Mouse (Mus musculus) cerebellum, adult 11 months (tissue): ENCODE results near the gene Ddx24.
"Not testable (repeated sequence)": the region's sequence is repeated elsewhere in the genome, so short reads cannot be mapped to it uniquely, and the experiment has no call there.

ENCODE experiments used
- DNase-seq: peaks from one replicate; pipeline ENCODE4 v3.0.0; 2022

Gene Ddx24

DNA sequence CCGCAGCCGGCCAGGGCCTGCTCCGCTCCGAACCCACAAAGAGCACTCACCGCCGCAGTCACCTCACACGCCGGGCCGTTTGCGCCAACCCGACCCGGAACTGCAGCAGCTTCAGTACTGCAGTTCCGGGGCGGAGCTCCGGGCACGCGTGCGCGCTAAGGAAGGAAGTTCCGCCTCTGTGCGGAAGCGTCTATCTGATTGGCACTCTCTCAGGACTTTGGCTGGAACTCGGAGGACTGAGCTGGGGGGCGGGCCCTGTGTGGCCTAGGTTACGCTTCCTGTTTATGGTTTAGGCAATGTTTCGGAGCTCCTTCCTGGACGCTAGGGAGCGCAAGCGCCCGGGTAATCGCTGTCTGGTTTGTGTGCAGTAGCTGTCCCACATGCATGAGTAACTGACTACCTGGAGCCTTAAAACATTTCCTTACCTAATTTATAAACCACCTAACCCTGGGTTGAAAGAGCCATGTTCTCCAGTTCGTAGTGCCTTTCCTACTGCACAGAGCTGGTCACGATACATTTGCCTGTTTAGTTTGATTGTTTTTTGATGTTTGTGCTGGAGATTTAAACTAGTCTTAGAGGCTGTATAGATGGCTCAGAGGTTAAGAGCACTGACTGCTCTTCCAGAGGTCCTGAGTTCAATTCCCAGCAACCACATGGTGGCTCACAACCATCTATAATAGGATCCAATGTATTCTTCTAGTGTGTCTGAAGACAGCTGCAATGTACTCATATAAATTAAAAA is at the start of gene Ddx24:
TSS of gene Ddx24 (minus strand) at position 102 of the 742 bp plus-strand sequence.
- peak; percentile 98 for DNase-seq

DNA sequence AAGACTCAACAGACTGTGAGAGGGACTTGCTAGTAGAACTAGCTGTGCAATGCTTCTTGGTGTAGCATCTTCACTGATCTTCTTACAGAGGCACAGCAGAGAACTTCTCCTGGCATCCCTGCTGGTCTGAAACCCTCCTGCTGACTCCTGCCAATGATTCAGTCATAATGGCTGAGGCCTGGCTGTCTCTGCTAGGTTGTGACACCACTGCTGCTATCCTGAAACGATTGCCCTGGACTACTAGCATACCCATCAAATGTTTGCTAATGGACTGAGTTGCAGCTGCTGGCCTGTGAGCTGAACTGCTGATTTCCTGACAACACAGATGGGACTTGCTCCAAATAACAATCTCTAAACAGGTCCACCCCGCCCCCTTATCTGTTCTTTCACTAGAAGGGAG is 48.9 kb upstream of the Ddx24 start:
- no peak for DNase-seq

DNA sequence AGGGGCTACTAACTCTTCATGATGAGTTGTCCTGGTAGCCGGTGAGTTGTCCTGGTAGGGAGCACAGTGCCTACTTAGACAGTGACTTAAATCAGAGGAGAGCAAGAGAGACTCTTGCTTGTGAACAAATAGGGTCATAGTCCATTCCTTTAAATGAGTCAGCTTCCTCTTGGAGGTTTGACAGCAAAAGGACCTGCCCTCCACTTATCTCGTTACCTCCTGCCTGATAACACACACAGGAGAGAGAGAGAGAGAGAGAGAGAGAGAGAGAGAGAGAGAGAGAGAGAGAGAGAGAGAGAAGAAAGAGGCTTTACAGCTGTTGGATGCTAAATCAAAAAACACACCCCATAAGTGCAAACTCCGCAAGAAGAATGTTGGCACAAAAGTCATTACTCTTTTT is 31.5 kb upstream of the Ddx24 start, which contains the start of gene Ifi27l2b:
TSS of gene Ifi27l2b (minus strand) at position 84 of the 400 bp plus-strand sequence.
- no peak for DNase-seq

DNA sequence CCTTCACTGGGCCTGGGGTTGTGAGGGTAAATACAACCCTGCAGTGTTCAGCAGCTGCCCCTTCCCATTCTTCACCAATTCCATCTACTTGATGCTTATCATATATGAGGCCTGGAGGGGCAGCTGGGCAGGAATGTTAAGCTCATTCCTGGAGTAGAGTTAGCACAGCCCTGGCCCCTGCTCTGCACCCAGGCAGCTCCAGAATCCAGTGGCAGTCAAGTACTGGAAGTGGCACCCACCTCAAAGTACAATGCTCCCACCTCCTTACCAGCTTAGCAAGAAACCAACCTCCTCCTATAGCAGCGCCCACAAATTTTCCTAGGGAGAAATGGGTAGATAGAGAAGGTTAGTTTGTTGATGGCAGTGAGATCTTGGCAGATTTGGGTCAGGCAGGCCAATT is 31.1 kb upstream of the Ddx24 start:
- not testable (repeated sequence) for DNase-seq

DNA sequence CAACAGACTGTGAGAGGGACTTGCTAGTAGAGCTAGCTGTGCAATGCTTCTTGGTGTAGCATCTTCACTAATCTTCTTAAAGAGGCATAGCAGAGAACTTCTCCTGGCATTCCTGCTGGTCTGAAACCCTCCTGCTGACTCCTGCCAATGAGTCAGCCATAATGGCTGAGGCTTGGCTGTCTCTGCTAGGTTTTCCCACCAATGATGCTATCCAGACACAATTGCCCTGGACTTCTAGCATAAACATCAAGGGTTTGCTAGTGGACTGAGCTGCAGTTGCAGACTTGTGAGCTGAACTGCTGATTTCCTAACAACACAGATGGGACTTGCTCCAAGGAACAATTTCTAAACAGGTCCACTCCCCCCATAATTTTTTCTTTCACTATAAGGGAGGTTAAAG is 27.7 kb upstream of the Ddx24 start:
- no peak for DNase-seq

DNA sequence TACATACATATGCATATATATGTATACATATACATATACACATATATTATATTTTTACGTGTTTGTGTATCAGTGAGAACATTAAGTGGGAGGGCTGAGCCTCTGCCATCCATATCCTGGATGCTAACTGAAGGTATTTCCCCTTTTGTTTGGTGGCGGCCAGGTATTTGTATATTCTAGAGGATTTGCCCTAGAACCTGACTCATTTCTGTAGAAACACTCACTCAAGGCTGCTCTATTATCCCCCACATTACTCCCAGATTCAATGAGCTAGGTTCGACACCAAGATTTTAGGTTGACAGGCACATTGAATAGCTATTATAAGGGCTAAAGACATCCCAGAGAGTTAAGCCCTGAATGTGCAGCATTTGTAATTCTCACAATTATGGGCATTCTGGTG is 19.4 kb upstream of the Ddx24 start:
- no peak for DNase-seq

DNA sequence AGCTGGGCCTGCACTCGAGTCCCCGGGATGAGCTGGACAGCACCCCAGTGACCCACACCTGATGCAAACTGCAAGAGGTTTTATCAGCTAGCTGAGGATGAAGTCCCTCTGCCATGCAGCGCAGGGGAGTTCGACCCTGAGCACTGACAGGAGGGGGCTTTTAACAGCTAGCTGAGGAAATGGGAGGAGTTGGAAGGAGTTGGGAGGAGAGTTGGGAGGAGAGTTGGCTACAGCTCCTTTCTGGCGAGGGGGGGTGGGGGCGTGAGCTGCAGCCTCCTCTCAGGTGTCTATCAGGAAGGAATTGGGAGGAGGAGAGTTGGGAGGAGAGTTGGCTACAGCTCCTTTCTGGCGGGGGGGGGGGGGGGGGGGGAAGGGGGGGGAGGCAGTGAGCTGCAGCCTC is 18.6 kb upstream of the Ddx24 start:
- DNase-seq = not testable (repeated sequence)

DNA sequence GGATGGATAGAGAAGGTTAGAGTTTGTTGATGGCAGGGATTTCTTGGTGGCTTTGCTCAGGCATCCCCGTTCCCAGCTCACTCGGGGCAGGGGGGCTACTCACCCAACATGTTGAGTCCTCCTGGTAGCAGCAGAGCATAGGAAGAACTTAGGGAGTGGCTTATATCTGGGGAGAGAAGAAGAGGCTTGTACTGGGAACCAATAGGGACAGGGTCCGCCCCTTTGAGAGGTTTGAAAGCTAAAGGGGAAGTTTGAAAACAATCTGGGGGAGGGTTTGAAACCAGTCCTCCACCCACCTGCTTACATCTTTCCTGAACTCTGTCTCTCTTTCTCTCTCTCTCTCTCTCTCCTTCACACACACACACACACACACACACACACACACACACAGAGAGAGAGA is 17.9 kb upstream of the Ddx24 start, which contains the start of gene Ifi27l2a:
TSS of gene Ifi27l2a (minus strand) at position 157 of the 400 bp plus-strand sequence.
- DNase-seq = no peak

DNA sequence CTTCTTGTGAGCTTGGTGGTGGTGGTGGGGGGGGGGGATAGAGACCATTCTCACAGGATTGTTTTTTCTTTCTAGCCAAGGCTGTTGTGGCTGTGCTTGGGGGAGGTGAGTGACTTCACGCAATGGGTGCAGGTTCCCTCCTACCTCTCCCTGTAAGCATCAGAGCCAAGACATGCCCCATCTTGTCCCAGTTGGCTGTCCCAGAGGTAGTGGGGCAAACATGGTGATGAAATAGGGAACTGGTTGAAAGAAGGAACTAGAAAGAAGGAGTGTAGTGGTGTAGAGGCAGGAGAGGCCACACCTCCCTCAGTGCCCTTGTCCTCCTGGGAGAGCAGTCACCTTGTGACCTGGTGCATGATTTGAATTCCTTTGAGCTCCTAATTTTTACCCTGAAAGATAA is 12.0 kb upstream of the Ddx24 start:
- no peak for DNase-seq

DNA sequence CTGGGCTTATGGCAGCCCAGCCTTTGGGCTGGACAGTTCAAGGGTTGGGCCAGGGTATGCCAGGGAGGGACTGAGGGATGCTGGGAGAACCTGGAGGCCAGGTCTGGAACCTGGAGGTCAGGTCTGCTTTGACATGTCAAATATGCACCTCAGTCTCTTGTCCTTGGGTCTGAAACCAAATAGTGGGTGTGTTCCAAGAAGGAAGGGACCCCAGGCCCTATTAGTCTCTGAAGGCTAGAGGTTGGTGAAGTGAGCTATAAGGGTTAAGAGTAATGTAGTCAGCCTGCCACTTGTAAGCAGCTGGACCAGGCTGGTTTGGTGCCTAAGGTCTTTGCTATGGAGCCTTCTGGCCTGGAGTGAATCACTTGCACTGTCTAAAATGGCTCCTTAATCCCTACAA is 9.2 kb upstream of the Ddx24 start:
- DNase-seq = no peak

DNA sequence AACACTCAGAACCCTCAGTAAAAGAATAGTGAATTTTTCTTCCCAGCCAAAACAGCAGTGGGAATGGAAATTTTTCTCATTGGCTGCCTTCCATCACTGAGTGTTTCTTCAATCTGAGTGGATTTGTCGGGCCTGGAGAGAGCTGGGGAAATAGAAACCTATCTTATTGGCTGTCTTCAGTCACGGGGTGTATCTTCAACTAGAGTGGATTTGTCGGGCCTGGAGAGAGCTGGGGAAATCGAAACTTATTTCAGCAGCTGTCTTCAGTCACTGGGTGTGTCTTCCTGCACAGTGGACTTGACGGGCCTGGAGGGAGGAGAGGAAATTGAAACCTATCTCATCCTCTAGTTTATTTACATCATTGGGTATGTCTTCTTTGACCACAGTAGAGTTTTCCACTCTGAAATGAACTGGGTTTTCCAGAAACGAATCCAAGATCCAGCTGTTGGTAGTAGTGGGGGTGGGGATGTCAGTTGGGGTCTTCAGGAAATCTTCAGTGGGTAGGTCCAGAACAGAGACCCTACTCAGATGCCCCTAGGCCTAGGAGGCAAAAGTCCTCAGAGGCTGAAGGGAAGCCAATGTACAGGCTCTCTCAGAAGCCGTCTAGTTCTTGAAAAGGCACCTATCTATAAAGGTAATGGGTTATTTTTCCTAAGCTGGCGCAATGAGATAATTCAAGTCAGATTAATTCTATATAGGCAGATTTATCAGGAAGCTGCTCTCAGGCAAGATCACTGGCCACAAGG is 8.5 kb upstream of the Ddx24 start, which contains the start of gene Ifi27:
TSS of gene Ifi27 (plus strand) at position 226 of the 746 bp plus-strand sequence.
- DNase-seq = no peak

DNA sequence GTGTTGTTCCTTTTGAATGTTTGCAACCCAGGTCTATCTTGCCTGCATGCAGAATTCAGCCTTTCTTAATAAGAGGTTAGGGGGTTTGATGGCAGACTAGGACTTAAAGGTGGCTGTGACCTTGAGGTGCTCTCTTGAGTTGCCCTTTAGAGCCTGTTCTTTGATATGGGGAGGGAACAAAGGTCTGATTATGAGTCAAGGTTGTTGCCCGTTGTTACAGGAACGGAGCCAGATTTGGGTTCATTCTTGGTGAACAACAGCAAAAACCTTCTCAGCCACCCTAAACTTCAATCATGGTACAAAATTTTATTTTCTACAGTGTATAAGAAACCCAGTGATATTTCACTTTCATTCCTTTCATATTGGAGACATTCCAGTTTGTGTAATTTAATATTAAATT is 7.8 kb upstream of the Ddx24 start:
- DNase-seq = no peak

DNA sequence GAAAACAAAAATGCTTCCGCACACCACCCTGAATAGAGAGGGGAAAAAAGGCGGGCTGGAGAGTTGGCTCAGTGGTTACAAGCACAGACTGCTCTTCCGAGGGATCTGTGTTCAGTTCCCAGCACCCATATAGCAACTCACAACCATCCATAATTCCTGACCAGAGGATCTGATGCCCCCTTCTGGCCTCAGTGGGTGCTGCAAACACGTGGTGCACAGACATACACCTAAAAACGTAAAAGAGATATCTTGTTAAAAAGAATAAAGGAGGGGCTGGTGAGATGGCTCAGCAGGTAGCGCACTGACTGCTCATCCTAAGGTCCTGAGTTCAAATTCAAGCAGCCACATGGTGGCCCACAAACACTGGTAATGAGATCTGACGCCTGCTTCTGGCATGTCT is 1.1 kb upstream of the Ddx24 start:
- peak; percentile 48 for DNase-seq

DNA sequence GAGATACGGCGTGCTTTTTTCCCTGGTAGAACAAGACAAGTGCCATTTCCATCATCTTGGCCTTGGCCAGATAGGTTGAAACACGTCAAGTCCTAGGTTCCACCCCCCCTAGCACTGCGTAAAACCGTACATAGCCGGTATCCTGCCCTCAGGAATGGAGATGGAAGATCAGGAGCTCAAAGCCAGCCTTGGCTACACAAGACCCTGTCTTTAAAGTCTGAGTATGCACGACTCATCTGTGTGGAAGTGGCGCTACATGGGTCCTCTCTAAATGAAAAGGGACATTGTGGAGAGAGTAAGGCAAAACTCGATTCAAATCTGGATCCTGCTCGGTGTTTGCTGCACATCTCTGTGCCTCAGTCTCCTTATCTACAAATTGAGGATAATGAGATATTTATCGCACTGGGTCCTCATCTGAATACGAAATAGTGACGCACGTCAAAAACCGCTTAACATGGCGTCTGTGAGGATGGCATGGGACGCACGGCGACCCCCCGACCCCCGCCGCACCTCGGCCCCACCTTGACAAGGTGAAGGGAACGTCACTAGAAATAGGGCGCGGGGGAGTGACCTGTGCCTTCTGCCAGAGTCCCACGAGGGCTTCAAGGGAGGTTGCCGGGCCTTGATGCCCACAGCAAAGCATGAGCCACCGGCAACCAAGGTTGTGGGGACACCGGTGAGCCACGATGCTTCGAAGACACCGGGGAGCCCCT is 458 bp downstream of the Ddx24 start:
- no peak for DNase-seq

DNA sequence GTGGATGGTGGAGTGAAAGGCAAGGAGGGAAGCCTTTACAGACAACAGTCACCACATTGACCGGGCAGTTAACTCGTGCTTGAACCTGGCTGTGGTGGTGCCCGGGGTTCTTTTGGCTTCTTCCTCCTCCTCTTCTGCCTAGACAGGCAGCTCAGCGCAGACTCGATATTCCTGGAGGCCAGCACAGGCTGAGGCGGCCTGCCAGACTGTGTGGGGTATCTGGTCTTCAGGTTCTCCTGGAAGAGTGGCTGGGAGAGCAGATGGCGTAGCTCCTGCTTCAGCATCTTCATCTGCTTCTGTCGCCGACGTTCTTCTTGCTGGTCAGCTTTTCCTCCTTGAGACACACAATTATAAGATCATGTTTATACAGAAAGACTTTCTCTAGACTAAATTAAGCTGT is 17.5 kb downstream of the Ddx24 start:
- peak; percentile 35 for DNase-seq

DNA sequence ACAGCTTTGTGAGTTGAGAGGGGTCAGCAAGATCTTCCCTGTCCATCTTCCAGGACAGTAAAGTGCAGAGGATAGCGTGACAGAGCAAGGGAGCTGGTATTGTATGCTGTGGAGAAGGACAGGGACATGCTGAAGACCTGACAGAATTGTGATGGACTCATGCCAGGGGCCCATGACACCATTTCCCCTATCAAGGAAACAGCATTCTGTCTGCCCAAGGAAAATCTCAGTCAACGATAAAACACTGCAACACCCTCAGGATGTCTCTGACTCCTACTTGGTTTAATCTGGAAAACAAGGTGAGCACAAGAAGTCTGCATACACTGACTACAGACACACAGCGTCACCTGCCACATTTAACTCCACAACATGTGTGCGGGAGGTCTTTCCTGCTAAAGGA is 17.9 kb downstream of the Ddx24 start, which contains the start of gene 9330161L09Rik:
TSS of gene 9330161L09Rik (minus strand) at position 101 of the 400 bp plus-strand sequence.
- no peak for DNase-seq

DNA sequence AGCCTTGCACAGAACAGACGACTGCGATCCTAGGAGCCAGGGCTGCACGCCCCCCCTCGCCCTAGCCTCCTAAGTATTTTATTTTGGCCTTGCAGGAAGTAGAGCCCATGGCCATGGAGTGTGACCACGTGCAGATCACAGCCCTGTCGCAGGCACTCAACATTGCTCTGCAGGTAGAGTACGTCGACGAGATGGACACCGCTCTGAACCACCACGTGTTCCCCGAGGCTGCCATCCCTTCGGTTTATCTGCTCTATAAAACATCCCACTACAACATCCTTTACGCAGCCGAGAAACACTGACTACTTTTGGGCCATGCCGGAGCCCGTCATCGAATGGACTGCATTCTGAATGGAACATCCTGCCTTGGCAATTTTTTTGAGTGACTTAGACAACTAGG is 21.5 kb downstream of the Ddx24 start:
- no peak for DNase-seq

DNA sequence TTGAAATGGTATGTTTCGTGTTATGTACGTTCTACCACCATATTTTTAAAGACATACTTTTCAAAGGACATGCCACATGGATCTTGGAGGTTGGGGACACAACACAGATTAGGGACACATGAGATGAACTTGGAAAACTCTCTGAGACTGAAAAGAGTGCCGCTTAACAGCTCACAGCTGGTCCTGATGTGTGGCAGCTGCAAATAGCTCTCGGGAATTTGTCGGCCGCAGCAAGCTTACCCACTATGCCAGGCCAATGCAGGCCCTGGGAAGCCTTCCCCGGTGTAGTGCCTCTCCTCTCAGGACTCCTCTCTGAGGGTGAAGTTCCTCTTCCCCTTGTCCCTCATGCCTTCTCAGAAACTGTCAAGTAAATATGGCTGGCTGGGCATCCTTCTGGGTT is 28.9 kb downstream of the Ddx24 start:
- no peak for DNase-seq

DNA sequence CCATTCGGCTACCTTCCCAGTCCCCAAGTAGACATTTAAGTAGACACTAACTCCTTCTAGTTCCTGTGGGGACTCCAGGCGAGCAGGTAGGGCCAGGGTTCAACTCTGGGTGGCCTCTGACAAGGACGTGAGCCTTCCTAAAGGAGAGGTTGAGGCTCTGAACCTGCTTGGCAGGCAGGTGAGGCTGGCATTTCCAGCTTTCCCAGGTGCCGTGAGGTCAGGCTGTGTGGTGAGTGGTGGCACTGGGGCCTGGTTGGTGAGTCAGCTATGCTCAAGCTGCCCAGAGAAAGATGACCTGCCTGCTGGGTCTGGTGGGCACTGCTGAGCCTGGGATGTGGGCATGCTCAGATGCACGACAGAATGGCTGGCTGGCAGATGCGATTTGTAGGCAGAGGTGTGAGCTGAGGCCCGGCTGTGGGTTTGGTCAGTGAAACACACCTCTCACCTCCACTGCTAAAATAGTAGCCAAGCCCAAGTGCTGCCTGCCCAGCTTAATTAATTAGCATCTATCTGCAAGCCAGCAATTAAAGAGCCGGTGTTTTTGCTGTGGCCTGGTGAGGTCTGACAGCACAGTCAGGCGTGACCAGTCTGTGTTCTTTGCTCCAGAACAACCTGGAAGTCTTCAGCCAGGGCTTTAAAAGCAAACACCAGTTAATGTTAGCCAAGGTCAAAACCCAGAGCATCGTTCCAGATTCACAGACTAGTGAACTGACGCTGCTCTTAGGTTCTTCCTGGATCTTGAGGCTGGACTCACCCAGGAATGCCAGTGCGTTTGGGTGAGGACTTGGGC is 29.9 kb downstream of the Ddx24 start:
- DNase-seq = no peak

DNA sequence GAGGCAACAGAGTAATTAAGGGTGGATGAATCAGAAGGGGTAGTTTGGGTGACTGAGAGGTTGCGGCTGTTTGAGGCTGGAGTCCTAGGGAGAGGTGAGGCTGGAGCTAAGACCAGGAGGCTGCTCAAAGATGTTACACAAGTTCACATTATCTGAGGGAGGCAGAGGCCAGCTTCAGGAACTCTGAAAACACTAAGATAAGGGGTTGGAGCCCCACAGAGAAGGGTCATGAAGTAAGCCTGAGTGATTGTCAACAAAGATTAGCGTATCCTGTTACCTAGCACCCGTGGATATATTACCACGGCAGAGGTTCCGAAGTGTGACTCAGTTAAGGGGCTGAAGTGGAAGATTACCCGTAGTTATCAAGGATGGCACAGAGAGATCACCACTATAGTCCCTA is 32.1 kb downstream of the Ddx24 start:
- no peak for DNase-seq

DNA sequence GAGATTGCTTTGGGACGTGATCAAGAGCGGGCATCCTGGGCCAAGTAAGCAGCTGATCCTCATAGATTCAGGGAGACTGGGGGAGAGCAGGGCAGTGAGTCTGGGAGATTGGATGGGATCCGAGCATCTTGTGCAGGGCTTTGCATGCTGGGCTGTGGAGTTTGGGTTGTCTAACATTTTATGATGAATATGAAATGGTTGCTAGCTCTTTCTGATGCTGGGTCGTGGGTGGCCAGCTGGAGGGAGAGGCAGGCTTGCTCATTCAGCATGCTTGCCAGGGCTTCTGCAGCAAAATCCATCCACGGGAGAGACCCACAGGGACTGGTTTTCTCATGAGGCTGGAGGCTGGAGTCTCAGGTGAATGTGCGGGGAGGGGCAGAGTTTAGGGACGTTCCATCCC is 34.5 kb downstream of the Ddx24 start:
- DNase-seq = no peak

DNA sequence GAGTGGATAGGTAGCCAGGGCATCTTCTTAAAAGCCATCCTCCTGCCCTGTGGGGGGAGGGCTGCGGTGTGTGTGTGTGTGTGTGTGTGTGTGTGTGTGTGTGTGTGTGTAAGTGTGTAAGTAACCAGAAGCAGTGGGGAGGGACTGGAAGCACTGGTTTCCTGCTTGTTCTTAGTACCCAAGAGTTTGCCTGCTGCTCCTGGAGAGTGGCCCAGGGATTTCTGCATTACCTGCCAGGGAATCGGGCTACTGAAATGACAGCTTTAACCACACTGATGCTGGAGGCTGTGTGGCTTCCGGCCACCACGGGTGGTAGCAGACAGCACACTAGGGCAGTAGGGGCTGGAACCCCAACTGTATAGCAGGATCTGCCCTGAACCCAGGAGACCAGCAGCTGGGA is 35.6 kb downstream of the Ddx24 start:
- no peak for DNase-seq

DNA sequence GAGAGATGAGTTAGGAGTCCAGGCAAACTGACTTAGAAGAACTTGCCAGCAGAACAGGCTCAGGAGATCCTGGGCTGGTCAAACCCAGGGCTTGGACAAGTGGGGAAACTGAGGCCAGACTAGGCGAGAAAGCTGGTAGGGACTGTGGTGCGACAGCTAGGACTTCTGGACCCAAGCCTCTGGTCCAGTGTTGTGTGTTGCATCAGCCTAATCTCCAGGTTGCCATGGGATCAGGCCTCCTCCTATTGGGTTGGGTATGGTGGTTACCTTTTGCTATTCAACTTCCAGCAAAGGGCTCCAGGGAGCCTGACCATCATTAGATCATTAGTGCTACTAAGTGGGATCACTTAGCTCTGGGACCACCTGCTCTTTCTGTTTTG is 36.3 kb downstream of the Ddx24 start:
- no peak for DNase-seq
